Mouse (Mus musculus) MEL (cell line): ENCODE measurements around the gene Maea. TPM values are rescaled to one million over a fixed set of nuclear protein-coding genes. Genes with fewer than 3 reads are reported as not detected.

Source experiments
- DNase-seq: peaks from one replicate; pipeline ENCODE4 v3.0.0; 2011; ENCODE audit warnings: low read depth, low spot score
- H3K27ac ChIP-seq: 2 replicates; pipeline ENCODE4 v1.5.1; 2012; ENCODE audit warnings: low read depth, mild to moderate bottlenecking, control low read depth, low read length, moderate library complexity; ENCODE audit not compliant: control insufficient read depth
- H3K27me3 ChIP-seq, 2 experiments: fragments of 150-350 bp in 1 of 2; sonication (generic) in 1 of 2; 2 replicates each; pipeline ENCODE4 v1.6.1; 2012; ENCODE audit warnings: low read length in 2 of 2, mild to moderate bottlenecking in 2 of 2, improper control_type of control experiment in 1 of 2, moderate library complexity in 1 of 2; ENCODE audit not compliant: insufficient read depth in 2 of 2, control insufficient read depth in 1 of 2
- H3K36me3 ChIP-seq, 2 experiments: 2 replicates each; pipeline ENCODE4 v1.6.1; 2012 to 2014; ENCODE audit warnings: low read length in 2 of 2, improper control_type of control experiment in 1 of 2, inconsistent platforms in 1 of 2, mild to moderate bottlenecking in 1 of 2; ENCODE audit not compliant: insufficient read depth in 2 of 2, control insufficient read depth in 1 of 2
- H3K4me1 ChIP-seq, 2 experiments: fragments of 150-350 bp in 1 of 2; sonication (generic) in 1 of 2; 2 replicates each; pipeline ENCODE4 v1.6.1; 2012; ENCODE audit warnings: low read length in 2 of 2, improper control_type of control experiment in 1 of 2, mild to moderate bottlenecking in 1 of 2; ENCODE audit not compliant: insufficient read depth in 2 of 2, control insufficient read depth in 1 of 2
- H3K4me3 ChIP-seq, 2 experiments: fragments of 150-350 bp in 1 of 2; sonication (generic) in 1 of 2; 2 replicates each; pipeline ENCODE4 v1.5.1; 2012; ENCODE audit warnings: low read depth in 2 of 2, low read length in 2 of 2, mild to moderate bottlenecking in 2 of 2, moderate library complexity in 2 of 2, control low read depth in 1 of 2, improper control_type of control experiment in 1 of 2; ENCODE audit not compliant: control insufficient read depth in 1 of 2, insufficient read depth in 1 of 2
- H3K79me2 ChIP-seq: 2 replicates; pipeline ENCODE4 v1.6.1; 2012; ENCODE audit warnings: mild to moderate bottlenecking, low read length, moderate library complexity; ENCODE audit not compliant: control insufficient read depth, poor library complexity, insufficient read depth
- H3K9ac ChIP-seq: 2 replicates; pipeline ENCODE4 v1.6.1; 2012; ENCODE audit warnings: low read depth, mild to moderate bottlenecking, control low read depth, low read length, moderate library complexity; ENCODE audit not compliant: control insufficient read depth, poor library complexity, severe bottlenecking
- H3K9me3 ChIP-seq: fragments of 150-350 bp; sonication (generic); replicated peaks from 2 replicates; pipeline ENCODE4 v1.6.1; 2012; ENCODE audit warnings: mild to moderate bottlenecking, low read length, improper control_type of control experiment, moderate library complexity; ENCODE audit not compliant: insufficient read depth
- BHLHE40 ChIP-seq: IDR thresholded peaks from 2 replicates; pipeline ENCODE4 v1.6.1; 2012; ENCODE audit warnings: low read depth, mild to moderate bottlenecking, inconsistent platforms, low read length, improper control_type of control experiment, borderline replicate concordance
- CHD1 ChIP-seq: IDR thresholded peaks from 2 replicates; pipeline ENCODE4 v1.6.1; 2012; ENCODE audit warnings: low read depth, mild to moderate bottlenecking, inconsistent platforms, low read length, improper control_type of control experiment
- CHD2 ChIP-seq: IDR thresholded peaks from 2 replicates; pipeline ENCODE4 v1.6.1; 2011; ENCODE audit warnings: low read length, improper control_type of control experiment
- CTCF ChIP-seq, 3 experiments: IDR thresholded peaks in 2 of 3; conservative IDR thresholded peaks in 1 of 3; 2 replicates each; pipeline ENCODE4 v1.5.1; 2011 to 2012; ENCODE audit warnings: low read length in 3 of 3, low read depth in 2 of 3, mild to moderate bottlenecking in 2 of 3, improper control_type of control experiment in 1 of 3, inconsistent platforms in 1 of 3, mixed read lengths in 1 of 3, moderate library complexity in 1 of 3; ENCODE audit not compliant: control insufficient read depth in 1 of 3, insufficient read depth in 1 of 3, poor library complexity in 1 of 3, severe bottlenecking in 1 of 3
- E2F4 ChIP-seq: IDR thresholded peaks from 2 replicates; pipeline ENCODE4 v1.6.1; 2011; ENCODE audit warnings: low read depth, low read length, improper control_type of control experiment, borderline replicate concordance
- ELF1 ChIP-seq: IDR thresholded peaks from 2 replicates; pipeline ENCODE4 v1.6.1; 2014; ENCODE audit warnings: low read depth, mild to moderate bottlenecking, inconsistent platforms, low read length, improper control_type of control experiment, moderate library complexity
- EP300 ChIP-seq, 2 experiments: IDR thresholded peaks; 2 replicates each; pipeline ENCODE4 v1.6.1; 2011; ENCODE audit warnings: improper control_type of control experiment in 2 of 2, low read length in 2 of 2, low read depth in 1 of 2, mild to moderate bottlenecking in 1 of 2
- ETS1 ChIP-seq: IDR thresholded peaks from 2 replicates; pipeline ENCODE4 v1.6.1; 2012; ENCODE audit warnings: low read depth, mild to moderate bottlenecking, inconsistent platforms, low read length, improper control_type of control experiment, moderate library complexity
- GABPA ChIP-seq: IDR thresholded peaks from 2 replicates; pipeline ENCODE4 v1.6.1; 2012; ENCODE audit warnings: low read depth, mild to moderate bottlenecking, inconsistent platforms, low read length, improper control_type of control experiment, moderate library complexity
- GATA1 ChIP-seq: IDR thresholded peaks from 2 replicates; pipeline ENCODE4 v1.6.1; 2011; ENCODE audit warnings: low read depth, low read length, improper control_type of control experiment
- HCFC1 ChIP-seq: IDR thresholded peaks from 2 replicates; pipeline ENCODE4 v1.6.1; 2012; ENCODE audit warnings: low read depth, mild to moderate bottlenecking, inconsistent platforms, low read length, improper control_type of control experiment, moderate library complexity
- JUND ChIP-seq: IDR thresholded peaks from 2 replicates; pipeline ENCODE4 v1.6.1; 2011; ENCODE audit warnings: low read depth, mild to moderate bottlenecking, improper control_type of control experiment, low read length
- MAFK ChIP-seq: IDR thresholded peaks from 2 replicates; pipeline ENCODE4 v1.6.1; 2011; ENCODE audit warnings: low read depth, mild to moderate bottlenecking, low read length, improper control_type of control experiment, borderline replicate concordance
- MAX ChIP-seq: IDR thresholded peaks from 2 replicates; pipeline ENCODE4 v1.6.1; 2011; ENCODE audit warnings: low read length, improper control_type of control experiment
- MEF2A ChIP-seq: IDR thresholded peaks from 2 replicates; pipeline ENCODE4 v1.6.1; 2014; ENCODE audit warnings: low read depth, mild to moderate bottlenecking, inconsistent platforms, low read length, improper control_type of control experiment; ENCODE audit not compliant: poor library complexity, insufficient replicate concordance, severe bottlenecking; ENCODE audit errors: extremely low read depth
- MXI1 ChIP-seq: IDR thresholded peaks from 2 replicates; pipeline ENCODE4 v1.6.1; 2011; ENCODE audit warnings: mild to moderate bottlenecking, low read depth, low read length, improper control_type of control experiment
- MYB ChIP-seq: IDR thresholded peaks from 2 replicates; pipeline ENCODE4 v1.6.1; 2011; ENCODE audit warnings: mild to moderate bottlenecking, low read depth, low read length, improper control_type of control experiment
- MYC ChIP-seq: IDR thresholded peaks from 2 replicates; pipeline ENCODE4 v1.6.1; 2011; ENCODE audit warnings: low read depth, mild to moderate bottlenecking, low read length, improper control_type of control experiment, moderate library complexity
- NELFE ChIP-seq: IDR thresholded peaks from 2 replicates; pipeline ENCODE4 v1.6.1; 2011; ENCODE audit warnings: low read depth, low read length, improper control_type of control experiment
- NRF1 ChIP-seq: IDR thresholded peaks from 2 replicates; pipeline ENCODE4 v1.6.1; 2014; ENCODE audit warnings: low read depth, mild to moderate bottlenecking, inconsistent platforms, low read length, improper control_type of control experiment, moderate library complexity; ENCODE audit not compliant: poor library complexity, insufficient read depth, severe bottlenecking
- POLR2A ChIP-seq, 2 experiments: IDR thresholded peaks; 2 replicates each; pipeline ENCODE4 v1.6.1; 2011 to 2012; ENCODE audit warnings: low read length in 2 of 2, mild to moderate bottlenecking in 2 of 2, control low read depth in 1 of 2, improper control_type of control experiment in 1 of 2, low read depth in 1 of 2, moderate library complexity in 1 of 2; ENCODE audit not compliant: control insufficient read depth in 1 of 2, insufficient read depth in 1 of 2, poor library complexity in 1 of 2
- POLR2AphosphoS2 ChIP-seq: IDR thresholded peaks from 2 replicates; pipeline ENCODE4 v1.6.1; 2011; ENCODE audit warnings: low read length, improper control_type of control experiment
- POLR2AphosphoS5 ChIP-seq: IDR thresholded peaks from 2 replicates; pipeline ENCODE4 v1.6.1; 2012; ENCODE audit warnings: low read depth, borderline replicate concordance, mild to moderate bottlenecking, inconsistent platforms, low read length, moderate library complexity, mixed read lengths
- RAD21 ChIP-seq: IDR thresholded peaks from 2 replicates; pipeline ENCODE4 v1.6.1; 2011; ENCODE audit warnings: mild to moderate bottlenecking, low read depth, low read length, improper control_type of control experiment
- SIN3A ChIP-seq: IDR thresholded peaks from 2 replicates; pipeline ENCODE4 v1.6.1; 2012; ENCODE audit warnings: low read length, improper control_type of control experiment, inconsistent platforms
- SMC3 ChIP-seq: IDR thresholded peaks from 2 replicates; pipeline ENCODE4 v1.6.1; 2011; ENCODE audit warnings: low read depth, low read length, improper control_type of control experiment
- TAL1 ChIP-seq: IDR thresholded peaks from 2 replicates; pipeline ENCODE4 v1.6.1; 2012; ENCODE audit warnings: mild to moderate bottlenecking, inconsistent platforms, low read length, moderate library complexity, mixed read lengths
- TBP ChIP-seq: IDR thresholded peaks from 2 replicates; pipeline ENCODE4 v1.8.0; 2011; ENCODE audit warnings: low read depth, low read length, improper control_type of control experiment
- TCF12 ChIP-seq: IDR thresholded peaks from 2 replicates; pipeline ENCODE4 v1.6.1; 2014; ENCODE audit warnings: low read depth, mild to moderate bottlenecking, inconsistent platforms, low read length, improper control_type of control experiment, moderate library complexity
- USF1 ChIP-seq: IDR thresholded peaks from 2 replicates; pipeline ENCODE4 v1.6.1; 2014; ENCODE audit warnings: low read depth, mild to moderate bottlenecking, inconsistent platforms, low read length, improper control_type of control experiment, moderate library complexity
- USF2 ChIP-seq, 2 experiments: IDR thresholded peaks; 2 replicates each; pipeline ENCODE4 v1.6.1; 2011 to 2012; ENCODE audit warnings: improper control_type of control experiment in 2 of 2, low read length in 2 of 2, borderline replicate concordance in 1 of 2, inconsistent platforms in 1 of 2, low read depth in 1 of 2, mild to moderate bottlenecking in 1 of 2; ENCODE audit not compliant: insufficient read depth in 1 of 2
- ZC3H11A ChIP-seq: IDR thresholded peaks from 2 replicates; pipeline ENCODE4 v1.6.1; 2012; ENCODE audit warnings: low read depth, mild to moderate bottlenecking, inconsistent platforms, low read length, improper control_type of control experiment
- ZKSCAN1 ChIP-seq: IDR thresholded peaks from 2 replicates; pipeline ENCODE4 v1.6.1; 2012; ENCODE audit warnings: low read depth, mild to moderate bottlenecking, inconsistent platforms, low read length, improper control_type of control experiment, moderate library complexity
- ZMIZ1 ChIP-seq: IDR thresholded peaks from 2 replicates; pipeline ENCODE4 v1.6.1; 2012; ENCODE audit warnings: low read depth, mild to moderate bottlenecking, inconsistent platforms, low read length, improper control_type of control experiment, moderate library complexity
- ZNF384 ChIP-seq: IDR thresholded peaks from 2 replicates; pipeline ENCODE4 v1.6.1; 2012; ENCODE audit warnings: low read depth, mild to moderate bottlenecking, inconsistent platforms, low read length, improper control_type of control experiment
- polyA plus RNA-seq, 2 experiments: library from polyadenylated mRNA; stranded (reverse) in 1 of 2; unstranded in 1 of 2; fragments of >175 nt in 1 of 2; fragments of >200 nt in 1 of 2; gene quantifications; 2 replicates each; pipeline versions ENCODE4 v1.2.1 to v1.2.4; 2012; ENCODE audit warnings: low replicate concordance in 2 of 2, low read depth in 1 of 2; ENCODE audit not compliant: insufficient read length in 2 of 2, insufficient read depth in 1 of 2, missing spikeins in 1 of 2
- total RNA-seq: library from RNA; depleted of rRNA; stranded (reverse); fragments of 300-350 nt; gene quantifications from 2 replicates; pipeline ENCODE4 v1.2.3, GENCODE M21; 2012

The Maea gene
- total and polyA plus RNA-seq, 3 experiments, result 140 to 224 TPM; not detected in 1

DNA sequence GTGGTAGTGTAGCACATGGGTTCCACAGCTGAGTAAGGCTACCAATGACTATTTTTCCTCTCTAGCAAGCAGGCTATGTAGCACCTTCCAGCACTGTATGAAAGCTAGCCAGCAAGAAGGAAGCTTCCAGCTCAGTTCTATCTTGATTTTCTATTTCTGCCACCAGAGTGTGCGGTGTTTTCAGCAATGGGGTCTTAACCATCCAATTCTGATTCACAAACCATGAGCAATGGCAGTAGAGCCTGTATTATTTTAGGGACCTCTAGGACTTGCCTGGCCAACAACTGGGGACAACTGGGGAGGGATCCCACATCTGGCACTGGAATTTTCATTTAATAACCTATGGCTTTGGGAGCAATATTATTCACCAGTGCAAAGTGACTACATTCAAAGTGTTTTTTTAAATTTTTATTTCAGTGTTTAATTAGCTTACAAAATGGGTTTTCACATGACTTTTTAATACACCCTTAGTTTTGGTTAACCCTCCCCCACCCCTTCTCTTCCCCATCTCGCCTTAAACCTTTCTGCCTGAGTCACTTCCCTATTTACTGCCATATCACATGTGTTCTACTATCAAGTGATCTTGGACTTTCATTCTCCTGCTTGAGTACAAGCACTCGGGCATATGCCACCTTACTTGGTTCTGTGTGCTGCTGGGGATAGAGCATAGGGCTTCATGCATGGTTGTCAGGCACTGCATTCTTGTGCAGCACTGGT is 16.4 kb downstream of the Maea start:
- Histone ChIP-seq H3K9me3 (no peaks in the 10 kb centered on the region), H3K4me3 (peak overlapping the region; percentile 40 to 52), H3K79me2 (peaks cover 76% of the 10 kb centered on the region), H3K4me1 (peaks cover 23 to 27% of the 10 kb centered on the region in 2 experiments), H3K36me3 (peaks cover 0 to 43% of the 10 kb centered on the region in 2 experiments; a peak in 2 of 4 replicates), H3K27ac (peak overlapping the region; percentile 66), H3K9ac (peak overlapping the region; percentile 46), H3K27me3 (no peaks in the 10 kb centered on the region)
- peak; percentile 90 for DNase-seq
- TF ChIP-seq GABPA (0 out of 2 replicates have a peak, but pooled peaks have one; percentile 66), RAD21 (no peak), GATA1 (peak; percentile 86), MYB (no peak), MEF2A (no peak), NRF1 (no peak), ELF1 (peak; percentile 79), ETS1 (peak; percentile 94), ZNF384 (no peak), MYC (peak; percentile 97), SMC3 (no peak), CHD1 (0 out of 2 replicates have a peak, but pooled peaks have one; percentile 61), E2F4 (no peak), NELFE (no peak), MAX (peak; percentile 88), MXI1 (peak; percentile 97), TAL1 (no peak), HCFC1 (0 out of 2 replicates have a peak, but pooled peaks have one; percentile 58), CTCF (IDR thresholded peaks at IDR 0.05 in 2 of 3, conservative IDR thresholded peaks at IDR 0.05 in 1 of 3; ENCODE audit: control insufficient read depth in 1 of 3, insufficient read depth in 1 of 3, low read depth in 2 of 3, low read length in 3 of 3, poor library complexity in 1 of 3, severe bottlenecking in 1 of 3) (0 out of 6 replicates have a peak, but pooled peaks of 1 of the 3 experiments have one; percentile 2), POLR2A (IDR thresholded peaks at IDR 0.05; ENCODE audit: control insufficient read depth in 1 of 2, insufficient read depth in 1 of 2, low read depth in 1 of 2, low read length in 2 of 2, poor library complexity in 1 of 2) (no peak), JUND (peak; percentile 53; the same call in 1 of the 2 replicates), ZMIZ1 (no peak), BHLHE40 (peak; percentile 68; the same call in 1 of the 2 replicates), CHD2 (peak; percentile 63; the same call in 1 of the 2 replicates), POLR2AphosphoS2 (no peak), SIN3A (peak; percentile 97), TCF12 (0 out of 2 replicates have a peak, but pooled peaks have one; percentile 16), TBP (0 out of 2 replicates have a peak, but pooled peaks have one; percentile 4), POLR2AphosphoS5 (no peak), USF1 (peak; percentile 73), USF2 (IDR thresholded peaks at IDR 0.05; ENCODE audit: borderline replicate concordance in 1 of 2, insufficient read depth in 1 of 2, low read depth in 1 of 2, low read length in 2 of 2) (0 out of 4 replicates have a peak, but pooled peaks of 1 of the 2 experiments have one; percentile 46), ZKSCAN1 (no peak), EP300 (IDR thresholded peaks at IDR 0.05; ENCODE audit: low read depth in 1 of 2, low read length in 2 of 2) (peak; percentile 76 to 93), MAFK (no peak), ZC3H11A (no peak; the same call in 1 of the 2 replicates)
